Comparison of ENCODE assay signal across 7 mouse cellular contexts in the genomic region with DNA sequence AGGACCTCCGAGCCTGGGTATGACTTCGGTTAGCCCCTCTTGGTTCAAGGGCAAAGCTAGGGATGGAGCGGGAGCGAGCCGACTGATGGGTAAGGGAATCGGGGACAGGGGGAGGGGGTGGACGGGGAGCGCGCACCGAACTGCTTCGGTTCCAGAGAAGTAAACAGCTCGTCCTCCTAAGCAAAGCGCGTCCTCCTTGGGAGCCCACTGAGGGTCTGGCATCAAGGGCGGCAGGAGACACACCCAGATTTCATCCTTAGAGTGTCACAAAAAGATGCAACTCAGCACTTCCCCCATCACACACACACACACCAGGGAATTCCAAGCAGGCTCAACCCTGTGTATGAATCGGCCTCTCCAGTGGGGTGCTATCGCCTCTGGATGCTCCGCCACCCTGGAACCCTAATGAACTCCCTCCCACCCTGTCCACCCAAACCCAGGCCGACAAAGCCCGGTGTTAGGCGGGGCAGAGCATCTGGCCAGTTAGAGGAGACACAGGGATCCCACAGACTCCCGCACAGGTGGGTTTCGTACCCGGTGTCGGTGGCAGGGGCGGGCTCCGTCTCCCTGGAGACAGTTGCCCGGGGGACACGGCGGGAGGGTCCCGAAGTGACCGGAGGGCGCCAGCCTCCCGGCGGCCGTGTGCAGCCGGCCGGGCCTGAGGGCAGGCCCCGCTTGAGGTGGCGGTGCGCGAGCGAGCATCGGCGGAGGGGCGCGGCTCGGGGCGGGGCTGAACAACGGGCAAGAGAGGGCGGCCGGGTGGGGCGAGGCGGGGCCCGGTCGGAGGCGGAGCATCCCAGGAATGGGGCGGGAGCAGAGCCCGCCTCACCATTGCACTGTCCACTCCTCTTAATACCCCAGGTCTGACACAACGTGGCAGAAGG. TPM values are rescaled to one million over a fixed set of nuclear protein-coding genes. Genes with fewer than 3 reads are reported as not detected.
DNase-seq lines count a peak whose midpoint lies in the region; ATAC-seq and TF ChIP-seq lines count a peak whose summit lies in the region.

No protein-coding gene starts in this region.

- H3K36me3 ChIP-seq in embryonic facial prominence, embryonic 12.5 days = no peaks in the 10 kb centered on the region
- no peaks in the 10 kb centered on the region for H3K36me3 ChIP-seq in heart, adult 2 months (ENCODE audit: control insufficient read depth, insufficient read depth, low read length)
- H3K36me3 ChIP-seq in kidney, adult 2 months (ENCODE audit: control insufficient read depth, insufficient read depth, low read length) = no peaks in the 10 kb centered on the region
- H3K36me3 ChIP-seq in limb, embryonic 13.5 days = 0 out of 2 replicates have a peak, but pooled peaks cover 3% of the 10 kb centered on the region
- H3K36me3 ChIP-seq in midbrain, embryonic 13.5 days = peaks cover 14% of the 10 kb centered on the region

- no peak for TF ChIP-seq EP300 in heart, adult 2 months (IDR thresholded peaks at IDR 0.05; ENCODE audit: insufficient read depth, low read depth, low read length)

- H3K9me3 ChIP-seq in embryonic facial prominence, embryonic 12.5 days = no peaks in the 10 kb centered on the region
- no peaks in the 10 kb centered on the region; the same call in 1 of the 2 replicates for H3K9me3 ChIP-seq in limb, embryonic 13.5 days
- peaks cover 7% of the 10 kb centered on the region; the same call in 1 of the 2 replicates for H3K9me3 ChIP-seq in midbrain, embryonic 13.5 days

- peaks cover 1% of the 10 kb centered on the region; the same call in 1 of the 2 replicates for H3K4me1 ChIP-seq in bone marrow, adult 2 months (ENCODE audit: control insufficient read depth, insufficient read depth, low read length)
- 0 out of 2 replicates have a peak, but pooled peaks cover 3% of the 10 kb centered on the region for H3K4me1 ChIP-seq in embryonic facial prominence, embryonic 12.5 days
- H3K4me1 ChIP-seq in heart, adult 2 months (ENCODE audit: control insufficient read depth, insufficient read depth, low read length) = peaks cover 5% of the 10 kb centered on the region
- no peaks in the 10 kb centered on the region for H3K4me1 ChIP-seq in kidney, adult 2 months (ENCODE audit: control insufficient read depth, insufficient read depth, low read length)
- peaks cover 12% of the 10 kb centered on the region for H3K4me1 ChIP-seq in limb, embryonic 13.5 days
- H3K4me1 ChIP-seq in midbrain, embryonic 13.5 days (replicated peaks) = peaks cover 15% of the 10 kb centered on the region; the same call in 1 of the 2 replicates

- DNase-seq in heart, adult 2 months = peak; percentile 84 to 89
- DNase-seq in kidney, adult 2 months = peak; percentile 73
- peak; percentile 58 for DNase-seq in spleen, adult 12 weeks (ENCODE audit: low spot score)

- TF ChIP-seq POLR2A in bone marrow, adult 2 months (IDR thresholded peaks at IDR 0.05; ENCODE audit: borderline replicate concordance, control insufficient read depth, low read depth, low read length) = no peak
- 0 out of 2 replicates have a peak, but pooled peaks have one; percentile 8 for TF ChIP-seq POLR2A in heart, adult 2 months (IDR thresholded peaks at IDR 0.05; ENCODE audit: insufficient read depth, low read depth, low read length)
- no peak for TF ChIP-seq POLR2A in kidney, adult 2 months (IDR thresholded peaks at IDR 0.05; ENCODE audit: low read depth, low read length)

- no peak overlapping the region for H3K27ac ChIP-seq in bone marrow, adult 2 months (ENCODE audit: control insufficient read depth, insufficient read depth, low read depth, low read length, poor library complexity)
- no peak overlapping the region for H3K27ac ChIP-seq in embryonic facial prominence, embryonic 12.5 days
- H3K27ac ChIP-seq in heart, adult 2 months = peak overlapping the region; percentile 36
- H3K27ac ChIP-seq in kidney, adult 2 months (ENCODE audit: insufficient read depth, low read depth, low read length) = no peak overlapping the region
- no peak overlapping the region for H3K27ac ChIP-seq in limb, embryonic 13.5 days
- peak overlapping the region; percentile 76 for H3K27ac ChIP-seq in midbrain, embryonic 13.5 days

- H3K4me3 ChIP-seq in bone marrow, adult 2 months (replicated peaks; ENCODE audit: control insufficient read depth, low read depth, low read length) = peak overlapping the region; percentile 7
- H3K4me3 ChIP-seq in embryonic facial prominence, embryonic 12.5 days = peak overlapping the region; percentile 61
- H3K4me3 ChIP-seq in heart, adult 2 months = peak overlapping the region; percentile 65
- H3K4me3 ChIP-seq in kidney, adult 2 months (ENCODE audit: insufficient read depth, low read depth, low read length) = peak overlapping the region; percentile 44
- peak overlapping the region; percentile 70 for H3K4me3 ChIP-seq in limb, embryonic 13.5 days
- H3K4me3 ChIP-seq in midbrain, embryonic 13.5 days (replicated peaks) = peak overlapping the region; percentile 73

- peaks cover 31% of the 10 kb centered on the region; the same call in 1 of the 2 replicates for H3K27me3 ChIP-seq in embryonic facial prominence, embryonic 12.5 days
- H3K27me3 ChIP-seq in heart, adult 2 months (ENCODE audit: control insufficient read depth, insufficient read depth, low read length) = no peaks in the 10 kb centered on the region
- no peaks in the 10 kb centered on the region for H3K27me3 ChIP-seq in kidney, adult 2 months (replicated peaks; ENCODE audit: control insufficient read depth, insufficient read depth, low read length)
- peaks cover 31% of the 10 kb centered on the region for H3K27me3 ChIP-seq in limb, embryonic 13.5 days
- peaks cover 19% of the 10 kb centered on the region for H3K27me3 ChIP-seq in midbrain, embryonic 13.5 days

- peak overlapping the region; percentile 92 for H3K4me2 ChIP-seq in embryonic facial prominence, embryonic 12.5 days (replicated peaks)
- peak overlapping the region; percentile 99 for H3K4me2 ChIP-seq in limb, embryonic 13.5 days (replicated peaks)
- H3K4me2 ChIP-seq in midbrain, embryonic 13.5 days (replicated peaks) = peak overlapping the region; percentile 85

- no peak for TF ChIP-seq CTCF in bone marrow, adult 2 months (IDR thresholded peaks at IDR 0.05; ENCODE audit: control insufficient read depth, insufficient read depth, low read length)
- TF ChIP-seq CTCF in heart, adult 2 months (IDR thresholded peaks at IDR 0.05) = no peak
- TF ChIP-seq CTCF in kidney, adult 2 months (conservative IDR thresholded peaks at IDR 0.05; ENCODE audit: insufficient read depth, insufficient read length, low read depth, low read length) = no peak

- H3K79me2 ChIP-seq in heart, adult 2 months (replicated peaks; ENCODE audit: control insufficient read depth, insufficient read depth, low read length) = no peaks in the 10 kb centered on the region

- 27% methylated on average over 58 of the region's 60 CpGs for WGBS in bone marrow, adult 2 months
- WGBS in embryonic facial prominence, embryonic 12.5 days = 2% methylated on average over 59 of the region's 60 CpGs
- WGBS in heart, adult 2 months = 6% methylated on average over 60 of the region's 60 CpGs
- WGBS in kidney, adult 2 months = 4% methylated on average over 60 of the region's 60 CpGs
- under 1% methylated on average over 60 of the region's 60 CpGs for WGBS in limb, embryonic 13.5 days
- 1% methylated on average over 60 of the region's 60 CpGs for WGBS in midbrain, embryonic 13.5 days

- peak overlapping the region; percentile 61 for H3K9ac ChIP-seq in embryonic facial prominence, embryonic 12.5 days
- H3K9ac ChIP-seq in heart, adult 2 months (ENCODE audit: low read depth, low read length) = peak overlapping the region; percentile 61
- H3K9ac ChIP-seq in limb, embryonic 13.5 days = peak overlapping the region; percentile 72
- peak overlapping the region; percentile 80 for H3K9ac ChIP-seq in midbrain, embryonic 13.5 days (replicated peaks)

- peak; percentile 81 for ATAC-seq in embryonic facial prominence, embryonic 12.5 days (ENCODE audit: insufficient number of reproducible peaks, insufficient read depth, low FRiP score, low TSS enrichment)
- peak; percentile 87 for ATAC-seq in limb, embryonic 13.5 days (ENCODE audit: low FRiP score, low read depth)
- ATAC-seq in midbrain, embryonic 13.5 days = peak; percentile 94

- intact Hi-C loops in heart, adult 2 months (cut with DNase I) = no loop called here

RNA-seq across cellular contexts. Expression of gene Pik3cd, which starts 26.8 kb away (rescaled TPM):
- 41.8 and 88.3 TPM in 2 replicates for polyA plus RNA-seq in bone marrow, adult 2 months (2011; ENCODE audit: insufficient read depth, insufficient read length, low replicate concordance, missing spikeins)
- 5.5 and 7.3 TPM in 2 replicates for polyA plus RNA-seq in embryonic facial prominence, embryonic 12.5 days (2016; fragmentation: Nextera tagmentation; extraction: Ambion mirVana)
- 1 to 10 TPM; 3.4 to 4.2 TPM for total RNA-seq in heart, adult 2 months (2021)
- 3.6 and 4.7 TPM in 2 replicates for polyA plus RNA-seq in heart, adult 2 months (2012; rRNA removed)
- polyA plus RNA-seq in kidney, adult 2 months (2012; rRNA removed) = 3.1 and 7.2 TPM in 2 replicates
- 4.7 and 5.0 TPM in 2 replicates for polyA plus RNA-seq in limb, embryonic 13.5 days (2015; fragmentation: Nextera tagmentation; extraction: Ambion mirVana)
- polyA plus RNA-seq in midbrain, embryonic 13.5 days (2015; fragmentation: Nextera tagmentation; extraction: Ambion mirVana) = 13.2 and 13.7 TPM in 2 replicates

Comparison
In these comparisons a context has a peak if more than half of its experiments do, and no peak if none do; other contexts are left out.
1. H3K27ac ChIP-seq: peak in heart, adult 2 months (single experiment) and midbrain, embryonic 13.5 days (single experiment); none in bone marrow, adult 2 months (single experiment), embryonic facial prominence, embryonic 12.5 days (single experiment), kidney, adult 2 months (single experiment) and limb, embryonic 13.5 days (single experiment).
2. H3K4me3 ChIP-seq: peak in every context shown above with its lines; median percentile 73 in midbrain, embryonic 13.5 days; 70 in limb, embryonic 13.5 days; 65 in heart, adult 2 months; 61 in embryonic facial prominence, embryonic 12.5 days; 44 in kidney, adult 2 months; 7 in bone marrow, adult 2 months.
3. Peak in every context shown above with its lines, with median percentiles within 50 percentile points of each other: ATAC-seq, H3K4me2 ChIP-seq, H3K9ac ChIP-seq and DNase-seq.